Mouse (Mus musculus): ENCODE data around the gene Fjx1. TPM values are rescaled to one million over a fixed set of nuclear protein-coding genes. Genes with fewer than 3 reads are reported as not detected.
A peak's percentile ranks its signal among the peaks of the same experiment; 100 is the strongest.

Fjx1 gene
- polyA plus RNA-seq (2014; fragmentation: Nextera tagmentation; extraction: Ambion mirVana), result 17.2 and 21.9 TPM in 2 replicates

DNA sequence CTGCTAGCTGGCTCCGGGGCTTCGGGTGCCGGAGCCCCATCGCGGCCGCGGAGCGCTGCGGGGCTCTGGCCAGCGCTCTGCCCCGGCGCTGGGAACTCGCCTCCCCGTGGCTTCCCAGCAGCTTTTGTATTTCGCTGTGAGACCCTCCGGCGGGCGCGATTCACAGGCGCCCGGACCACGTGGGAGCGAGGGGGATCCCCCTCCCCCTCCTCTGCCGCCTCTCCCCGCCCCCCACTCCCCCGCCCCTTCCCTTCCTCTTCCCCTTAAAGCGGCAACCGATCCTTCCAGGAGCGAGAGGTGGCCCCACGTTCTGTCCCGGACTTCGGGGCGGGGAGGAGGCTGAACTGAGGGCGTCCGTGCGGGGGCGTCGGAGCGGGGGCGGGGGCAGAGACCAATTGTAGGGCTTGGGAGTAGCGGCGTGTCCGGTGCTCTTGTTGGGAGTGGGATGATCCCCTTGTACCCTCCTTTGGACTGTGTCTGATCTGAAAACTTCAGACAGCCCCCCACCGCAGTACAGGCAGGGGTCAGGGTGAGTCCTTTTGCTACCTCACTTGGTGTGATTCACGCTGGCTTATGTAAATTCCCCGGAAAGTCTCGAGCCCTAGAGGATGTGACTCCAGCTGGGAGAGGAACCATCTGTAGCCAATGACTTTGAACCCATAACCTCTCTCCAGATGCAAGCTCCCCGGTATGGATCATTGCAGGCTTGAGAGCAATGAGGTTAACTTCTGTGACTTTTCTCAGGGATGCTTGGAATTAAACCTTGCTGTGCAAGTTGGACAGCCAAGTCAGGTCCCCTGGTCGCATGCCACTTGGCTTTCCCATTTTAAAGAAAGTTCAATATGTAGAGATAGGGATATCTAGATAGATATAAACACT is at the start of gene Fjx1:
TSS of gene Fjx1 (minus strand) at position 829 of the 879 bp plus-strand sequence.
- peak within 1 kb of the TSS; percentile 91 for H3K4me2 ChIP-seq (replicated peaks; ENCODE audit: low read depth, low read length)
- ATAC-seq (ENCODE audit: low FRiP score) (peak; percentile 87), DNase-seq (ENCODE audit: low spot score) (peak; percentile 91)
- peak within 1 kb of the TSS; percentile 97 for H3K9ac ChIP-seq (ENCODE audit: low read depth, low read length)
- H3K27me3 ChIP-seq (ENCODE audit: control insufficient read depth, insufficient read depth, low read length), result no peaks in the 10 kb centered on the region
- WGBS, result under 1% methylated on average over 37 of the region's 49 CpGs
- no peaks in the 10 kb centered on the region for H3K4me1 ChIP-seq (replicated peaks; ENCODE audit: control insufficient read depth, insufficient read depth, low read length)
- H3K9me3 ChIP-seq (ENCODE audit: control insufficient read depth, low read length), result no peaks in the 10 kb centered on the region
- H3K27ac ChIP-seq (ENCODE audit: low read depth, low read length), result peak within 1 kb of the TSS; percentile 96
- H3K36me3 ChIP-seq (ENCODE audit: control insufficient read depth, insufficient read depth, low read length), result no peaks in the 10 kb centered on the region
- H3K4me3 ChIP-seq (ENCODE audit: low read depth, low read length), result peak within 1 kb of the TSS; percentile 91

DNA sequence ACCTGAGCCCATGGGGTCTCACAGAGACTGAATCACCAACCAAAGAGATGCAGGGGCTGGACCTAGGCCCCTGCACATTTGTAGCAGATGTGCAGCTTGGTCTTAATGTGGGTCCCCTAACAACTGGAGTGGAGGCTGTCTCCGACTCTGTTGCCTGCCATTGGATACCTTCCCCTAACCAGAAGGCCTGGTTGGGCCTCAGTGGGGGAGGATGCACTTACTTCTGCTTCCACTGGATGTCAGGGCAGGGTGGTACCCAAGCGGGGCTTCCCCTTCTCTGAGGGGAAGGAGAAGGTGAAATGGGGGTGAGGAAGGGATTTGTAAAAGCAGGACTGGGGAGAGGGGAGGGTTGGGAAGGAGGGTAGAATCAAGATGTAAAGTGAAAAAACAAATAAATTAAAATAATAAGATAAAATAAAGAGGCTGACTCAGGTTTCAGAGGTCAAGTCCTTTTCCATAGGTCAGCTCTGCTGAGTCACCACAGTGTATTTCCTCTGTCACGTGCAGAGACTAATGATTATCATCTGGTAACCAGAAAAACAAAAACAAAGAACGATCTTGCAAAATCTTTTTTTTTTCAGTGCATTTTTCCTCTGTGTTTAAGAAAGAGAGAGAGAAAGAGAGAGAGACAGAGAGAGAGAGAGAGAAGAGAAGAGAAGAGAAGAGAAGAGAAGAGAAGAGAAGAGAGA is 47.8 kb upstream of the Fjx1 start:
- no peak for DNase-seq (ENCODE audit: low spot score)

GRCm38 (mm10) chr2:102480738-102481137 is 28.4 kb upstream of the Fjx1 start:
- no peaks in the 10 kb centered on the region for H3K36me3 ChIP-seq (ENCODE audit: control insufficient read depth, insufficient read depth, low read length)
- H3K27ac ChIP-seq (ENCODE audit: low read depth, low read length), result no peak overlapping the region
- no peaks in the 10 kb centered on the region for H3K4me1 ChIP-seq (replicated peaks; ENCODE audit: control insufficient read depth, insufficient read depth, low read length)
- no peak overlapping the region for H3K4me3 ChIP-seq (ENCODE audit: low read depth, low read length)
- peak; percentile 23 for DNase-seq (ENCODE audit: low spot score)
- H3K27me3 ChIP-seq (ENCODE audit: control insufficient read depth, insufficient read depth, low read length), result no peaks in the 10 kb centered on the region
- ATAC-seq (ENCODE audit: low FRiP score), result peak; percentile 79
- no peak overlapping the region for H3K9ac ChIP-seq (ENCODE audit: low read depth, low read length)
- H3K4me2 ChIP-seq (replicated peaks; ENCODE audit: low read depth, low read length), result no peak overlapping the region
- 43% methylated on average over 3 of the region's 3 CpGs for WGBS
- no peaks in the 10 kb centered on the region for H3K9me3 ChIP-seq (ENCODE audit: control insufficient read depth, low read length)

More for the DNA sequence above, 47.8 kb upstream of the Fjx1 start:
- no peak overlapping the region for H3K4me3 ChIP-seq (ENCODE audit: low read depth, low read length)
- no peak overlapping the region for H3K4me2 ChIP-seq (replicated peaks; ENCODE audit: low read depth, low read length)
- H3K9ac ChIP-seq (ENCODE audit: low read depth, low read length), result no peak overlapping the region
- no peak overlapping the region for H3K27ac ChIP-seq (ENCODE audit: low read depth, low read length)
- WGBS, result 58% methylated on average over 4 of the region's 4 CpGs
- H3K4me1 ChIP-seq (replicated peaks; ENCODE audit: control insufficient read depth, insufficient read depth, low read length), result no peaks in the 10 kb centered on the region
- ATAC-seq (ENCODE audit: low FRiP score), result no peak
- no peaks in the 10 kb centered on the region for H3K9me3 ChIP-seq (ENCODE audit: control insufficient read depth, low read length)
- H3K27me3 ChIP-seq (ENCODE audit: control insufficient read depth, insufficient read depth, low read length), result no peaks in the 10 kb centered on the region
- no peaks in the 10 kb centered on the region for H3K36me3 ChIP-seq (ENCODE audit: control insufficient read depth, insufficient read depth, low read length)

- Histone ChIP-seq H3K27me3 (ENCODE audit: control insufficient read depth, insufficient read depth, low read length) (no peaks in the 10 kb centered on the region), H3K9me3 (ENCODE audit: control insufficient read depth, low read length) (no peaks in the 10 kb centered on the region), H3K4me1 (replicated peaks; ENCODE audit: control insufficient read depth, insufficient read depth, low read length) (no peaks in the 10 kb centered on the region), H3K36me3 (ENCODE audit: control insufficient read depth, insufficient read depth, low read length) (no peaks in the 10 kb centered on the region), H3K27ac (ENCODE audit: low read depth, low read length) (no peak overlapping the region), H3K4me3 (ENCODE audit: low read depth, low read length) (no peak overlapping the region), H3K9ac (ENCODE audit: low read depth, low read length) (no peak overlapping the region), H3K4me2 (replicated peaks; ENCODE audit: low read depth, low read length) (no peak overlapping the region)
- ATAC-seq (ENCODE audit: low FRiP score) (no peak), DNase-seq (ENCODE audit: low spot score) (no peak)
- 83% methylated on average over 2 of the region's 2 CpGs for WGBS
These were observed 23.8 kb upstream of the Fjx1 start for GRCm38 (mm10) chr2:102476101-102476500.

DNA sequence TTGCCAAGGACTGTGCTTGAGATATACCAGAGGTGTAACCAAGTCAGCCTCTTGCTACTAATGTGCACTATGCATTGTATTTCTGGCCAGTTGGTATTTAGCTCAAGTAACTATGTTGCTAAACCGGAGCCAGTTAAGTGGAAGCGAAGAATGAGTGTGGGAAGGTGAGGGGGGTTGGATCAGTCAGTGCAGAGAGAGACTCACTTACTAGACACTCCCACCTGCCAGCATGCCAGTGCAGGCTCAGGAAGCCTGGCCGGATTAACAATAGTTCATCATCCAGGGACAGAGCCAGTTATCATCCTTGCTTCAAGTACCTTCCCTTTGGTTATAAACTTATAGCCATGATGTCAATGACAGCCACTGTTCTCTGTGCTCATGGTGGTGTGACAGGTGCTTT is 16.3 kb upstream of the Fjx1 start:
- H3K9ac ChIP-seq (ENCODE audit: low read depth, low read length), result no peak overlapping the region
- no peak overlapping the region for H3K4me2 ChIP-seq (replicated peaks; ENCODE audit: low read depth, low read length)
- DNase-seq (ENCODE audit: low spot score) (no peak), ATAC-seq (ENCODE audit: low FRiP score) (no peak)
- H3K4me1 ChIP-seq (replicated peaks; ENCODE audit: control insufficient read depth, insufficient read depth, low read length), result no peaks in the 10 kb centered on the region
- H3K4me3 ChIP-seq (ENCODE audit: low read depth, low read length), result no peak overlapping the region
- no peaks in the 10 kb centered on the region for H3K36me3 ChIP-seq (ENCODE audit: control insufficient read depth, insufficient read depth, low read length)
- no peaks in the 10 kb centered on the region for H3K27me3 ChIP-seq (ENCODE audit: control insufficient read depth, insufficient read depth, low read length)
- H3K9me3 ChIP-seq (ENCODE audit: control insufficient read depth, low read length), result no peaks in the 10 kb centered on the region
- no peak overlapping the region for H3K27ac ChIP-seq (ENCODE audit: low read depth, low read length)
- 85% methylated on average over 3 of the region's 3 CpGs for WGBS

- H3K27ac ChIP-seq (ENCODE audit: low read depth, low read length), result 0 out of 2 replicates have a peak overlapping the region, but pooled peaks have one; percentile 4
- H3K4me3 ChIP-seq (ENCODE audit: low read depth, low read length), result no peak overlapping the region
- H3K27me3 ChIP-seq (ENCODE audit: control insufficient read depth, insufficient read depth, low read length), result no peaks in the 10 kb centered on the region
- DNase-seq (ENCODE audit: low spot score) (no peak), ATAC-seq (ENCODE audit: low FRiP score) (no peak)
- H3K4me2 ChIP-seq (replicated peaks; ENCODE audit: low read depth, low read length), result no peak overlapping the region
- H3K4me1 ChIP-seq (replicated peaks; ENCODE audit: control insufficient read depth, insufficient read depth, low read length), result no peaks in the 10 kb centered on the region
- 84% methylated on average over 2 of the region's 2 CpGs for WGBS
- no peak overlapping the region for H3K9ac ChIP-seq (ENCODE audit: low read depth, low read length)
- no peaks in the 10 kb centered on the region for H3K9me3 ChIP-seq (ENCODE audit: control insufficient read depth, low read length)
- H3K36me3 ChIP-seq (ENCODE audit: control insufficient read depth, insufficient read depth, low read length), result no peaks in the 10 kb centered on the region
These were observed 12.0 kb upstream of the Fjx1 start for GRCm38 (mm10) chr2:102464342-102464732.

GRCm38 (mm10) chr2:102463587-102464341 is 11.5 kb upstream of the Fjx1 start:
- 56% methylated on average over 12 of the region's 12 CpGs for WGBS
- Histone ChIP-seq H3K9me3 (ENCODE audit: control insufficient read depth, low read length) (no peaks in the 10 kb centered on the region), H3K27me3 (ENCODE audit: control insufficient read depth, insufficient read depth, low read length) (no peaks in the 10 kb centered on the region), H3K4me2 (replicated peaks; ENCODE audit: low read depth, low read length) (no peak overlapping the region), H3K27ac (ENCODE audit: low read depth, low read length) (0 out of 2 replicates have a peak overlapping the region, but pooled peaks have one; percentile 10), H3K4me3 (ENCODE audit: low read depth, low read length) (no peak overlapping the region), H3K4me1 (replicated peaks; ENCODE audit: control insufficient read depth, insufficient read depth, low read length) (no peaks in the 10 kb centered on the region), H3K36me3 (ENCODE audit: control insufficient read depth, insufficient read depth, low read length) (no peaks in the 10 kb centered on the region), H3K9ac (ENCODE audit: low read depth, low read length) (no peak overlapping the region)
- no peak for ATAC-seq (ENCODE audit: low FRiP score)
- peak; percentile 20 for DNase-seq (ENCODE audit: low spot score)

DNA sequence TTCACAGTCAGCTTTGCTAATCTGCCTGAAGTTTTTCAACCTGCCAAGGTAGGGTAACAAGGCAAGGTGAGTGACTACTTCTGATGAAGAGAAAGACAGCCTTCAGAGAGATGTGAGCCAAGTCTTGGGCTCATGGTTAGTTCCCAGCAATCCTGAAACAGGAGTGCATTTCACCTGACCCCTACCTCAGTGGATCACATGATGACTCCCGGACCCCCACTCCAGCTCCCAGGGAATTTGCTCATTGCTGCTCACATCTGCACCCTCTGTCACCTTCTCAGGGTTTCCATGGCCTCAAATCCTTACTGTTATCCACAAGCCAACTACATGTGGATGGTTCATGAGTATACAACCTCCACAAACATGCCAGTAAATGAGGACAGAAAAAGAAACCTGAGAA is 9.2 kb upstream of the Fjx1 start:
- no peaks in the 10 kb centered on the region for H3K9me3 ChIP-seq (ENCODE audit: control insufficient read depth, low read length)
- ATAC-seq (ENCODE audit: low FRiP score) (no peak), DNase-seq (ENCODE audit: low spot score) (no peak)
- H3K36me3 ChIP-seq (ENCODE audit: control insufficient read depth, insufficient read depth, low read length), result no peaks in the 10 kb centered on the region
- no peak overlapping the region for H3K9ac ChIP-seq (ENCODE audit: low read depth, low read length)
- WGBS, result 92% methylated on average over 1 of the region's 1 CpGs
- no peaks in the 10 kb centered on the region for H3K4me1 ChIP-seq (replicated peaks; ENCODE audit: control insufficient read depth, insufficient read depth, low read length)
- no peak overlapping the region for H3K4me2 ChIP-seq (replicated peaks; ENCODE audit: low read depth, low read length)
- H3K4me3 ChIP-seq (ENCODE audit: low read depth, low read length), result no peak overlapping the region
- H3K27me3 ChIP-seq (ENCODE audit: control insufficient read depth, insufficient read depth, low read length), result no peaks in the 10 kb centered on the region
- H3K27ac ChIP-seq (ENCODE audit: low read depth, low read length), result no peak overlapping the region
